Mouse (Mus musculus): ENCODE data around the gene Hnrnpl. TPM values are rescaled to one million over a fixed set of nuclear protein-coding genes. Genes with fewer than 3 reads are reported as not detected.

The Hnrnpl gene
- polyA plus RNA-seq, 1 experiment from 2014 or later: 331 TPM

DNA sequence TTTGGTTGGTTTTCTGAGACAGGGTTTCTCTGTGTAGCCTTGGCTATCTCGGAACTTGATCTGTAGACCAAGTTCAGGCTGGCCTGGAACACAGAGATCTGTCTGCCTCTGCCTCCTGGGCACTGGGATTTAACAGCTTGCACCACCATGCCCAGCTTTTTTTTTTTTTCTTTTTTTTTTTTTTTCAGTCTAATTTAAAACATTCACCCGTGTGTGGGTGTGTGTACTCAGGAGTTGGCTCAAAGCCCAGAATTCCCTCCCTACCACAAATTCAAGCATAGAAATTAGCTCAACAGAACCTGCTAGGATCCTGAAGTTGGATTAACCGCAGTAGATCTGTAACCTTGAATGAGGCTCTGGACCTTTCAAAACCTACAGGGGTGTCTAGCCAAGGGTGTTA lies 19.0 kb downstream of the Hnrnpl start:
- Histone ChIP-seq H3K27ac (ENCODE audit: low read depth, low read length) (no peak overlapping the region), H3K9me3 (ENCODE audit: control insufficient read depth, low read length) (no peaks in the 10 kb centered on the region), H3K4me3 (ENCODE audit: low read depth, low read length) (no peak overlapping the region), H3K36me3 (ENCODE audit: control insufficient read depth, insufficient read depth, low read length) (peaks cover 8% of the 10 kb centered on the region), H3K27me3 (ENCODE audit: control insufficient read depth, insufficient read depth, low read length) (no peaks in the 10 kb centered on the region), H3K9ac (ENCODE audit: low read length) (no peak overlapping the region), H3K4me1 (ENCODE audit: control insufficient read depth, insufficient read depth, low read length) (peaks cover 7% of the 10 kb centered on the region; the same call in 1 of the 2 replicates), H3K4me2 (no peak overlapping the region)
- ATAC-seq (ENCODE audit: low FRiP score) (no peak), DNase-seq (ENCODE audit: low spot score, missing footprints) (no peak)
- 81% methylated on average over 3 of the region's 3 CpGs for WGBS

DNA sequence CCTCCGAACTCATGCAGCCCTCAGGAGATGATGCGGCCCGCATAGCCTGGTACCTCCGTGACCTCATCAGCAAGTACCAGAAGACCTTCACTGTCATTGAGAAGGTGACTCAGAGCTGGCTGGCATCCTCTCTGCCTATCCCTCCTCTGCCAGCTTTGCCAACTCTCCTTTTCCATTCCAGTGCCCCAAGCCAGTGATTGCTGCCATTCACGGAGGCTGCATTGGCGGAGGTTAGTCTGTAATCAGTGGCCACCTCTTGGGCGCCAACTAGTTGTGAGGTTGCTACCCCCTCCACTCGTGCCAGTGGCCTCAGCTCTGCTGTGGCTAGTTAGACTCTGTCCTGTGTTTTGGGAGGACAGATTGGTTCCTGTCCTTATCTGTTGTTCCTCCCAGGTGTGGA lies 21.5 kb downstream of the Hnrnpl start:
- no peak for DNase-seq (ENCODE audit: low spot score, missing footprints)
- no peaks in the 10 kb centered on the region for H3K27me3 ChIP-seq (ENCODE audit: control insufficient read depth, insufficient read depth, low read length)
- no peak overlapping the region for H3K4me2 ChIP-seq
- no peak overlapping the region for H3K27ac ChIP-seq (ENCODE audit: low read depth, low read length)
- H3K36me3 ChIP-seq (ENCODE audit: control insufficient read depth, insufficient read depth, low read length): peaks cover 5% of the 10 kb centered on the region; the same call in 1 of the 2 replicates
- ATAC-seq (ENCODE audit: low FRiP score): no peak
- no peak overlapping the region for H3K4me3 ChIP-seq (ENCODE audit: low read depth, low read length)
- H3K4me1 ChIP-seq (ENCODE audit: control insufficient read depth, insufficient read depth, low read length): 0 out of 2 replicates have a peak, but pooled peaks cover 4% of the 10 kb centered on the region
- no peak overlapping the region for H3K9ac ChIP-seq (ENCODE audit: low read length)
- 90% methylated on average over 8 of the region's 8 CpGs for WGBS
- H3K9me3 ChIP-seq (ENCODE audit: control insufficient read depth, low read length): no peaks in the 10 kb centered on the region

DNA sequence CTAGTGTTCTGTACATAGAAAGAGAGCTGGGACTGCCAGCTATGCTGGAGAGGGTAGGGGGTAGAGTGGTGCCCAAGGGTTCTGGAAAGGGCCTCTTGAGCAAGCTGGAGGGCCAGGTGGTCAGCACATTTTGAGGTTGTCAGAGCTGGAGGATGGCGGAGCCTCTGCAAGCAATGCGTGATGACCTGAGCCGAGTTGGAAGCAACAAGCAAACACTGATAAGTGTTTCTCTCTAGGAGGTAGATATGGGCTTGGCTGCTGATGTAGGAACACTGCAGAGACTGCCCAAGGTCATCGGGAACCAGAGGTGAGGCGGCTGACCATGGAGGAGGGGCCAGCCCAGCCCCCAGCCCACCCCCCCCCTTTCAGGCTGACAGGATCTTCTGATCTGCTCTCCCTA lies 22.6 kb downstream of the Hnrnpl start:
- ATAC-seq (ENCODE audit: low FRiP score): no peak
- no peak for DNase-seq (ENCODE audit: low spot score, missing footprints)

DNA sequence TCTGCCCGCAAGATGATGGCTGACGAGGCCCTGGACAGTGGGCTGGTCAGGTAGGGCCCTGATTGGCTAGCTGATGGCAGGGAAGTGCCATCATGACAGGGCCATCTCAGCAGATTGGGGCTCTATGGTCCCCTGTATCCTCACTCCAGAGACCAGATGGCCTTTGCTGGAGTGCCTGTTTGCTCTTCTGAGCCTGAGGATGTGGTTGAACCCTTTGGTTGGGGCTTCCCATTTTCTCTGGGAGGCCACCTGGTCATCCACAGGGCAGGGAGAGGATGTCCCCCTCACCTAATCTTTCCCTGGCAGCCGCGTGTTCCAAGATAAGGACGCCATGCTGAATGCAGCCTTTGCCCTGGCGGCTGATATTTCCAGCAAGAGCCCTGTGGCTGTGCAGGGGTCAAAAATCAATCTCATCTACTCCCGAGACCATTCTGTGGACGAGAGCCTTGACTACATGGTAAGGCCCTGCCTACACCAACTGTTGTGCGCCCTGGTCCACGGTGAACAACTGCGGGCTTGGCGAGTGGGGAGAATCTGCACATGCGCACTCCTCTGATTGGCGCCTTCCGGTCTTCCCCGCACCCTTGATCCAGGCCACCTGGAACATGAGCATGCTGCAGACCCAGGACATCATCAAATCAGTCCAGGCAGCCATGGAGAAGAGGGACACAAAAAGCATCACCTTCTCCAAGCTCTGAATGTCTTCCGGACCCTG lies 23.2 kb downstream of the Hnrnpl start:
- H3K4me2 ChIP-seq: no peak overlapping the region
- ATAC-seq (ENCODE audit: low FRiP score) (no peak), DNase-seq (ENCODE audit: low spot score, missing footprints) (no peak)
- H3K27ac ChIP-seq (ENCODE audit: low read depth, low read length): no peak overlapping the region
- no peaks in the 10 kb centered on the region for H3K4me1 ChIP-seq (ENCODE audit: control insufficient read depth, insufficient read depth, low read length)
- H3K36me3 ChIP-seq (ENCODE audit: control insufficient read depth, insufficient read depth, low read length): peaks cover 5% of the 10 kb centered on the region; the same call in 1 of the 2 replicates
- no peaks in the 10 kb centered on the region for H3K9me3 ChIP-seq (ENCODE audit: control insufficient read depth, low read length)
- H3K27me3 ChIP-seq (ENCODE audit: control insufficient read depth, insufficient read depth, low read length): no peaks in the 10 kb centered on the region
- no peak overlapping the region for H3K9ac ChIP-seq (ENCODE audit: low read length)
- H3K4me3 ChIP-seq (ENCODE audit: low read depth, low read length): no peak overlapping the region
- whole genome bisulfite sequencing: 91% methylated on average over 17 of the region's 17 CpGs

More for the DNA sequence above, 22.6 kb downstream of the Hnrnpl start:
- no peak overlapping the region for H3K4me2 ChIP-seq
- WGBS: 91% methylated on average over 5 of the region's 5 CpGs
- peaks cover 5% of the 10 kb centered on the region; the same call in 1 of the 2 replicates for H3K36me3 ChIP-seq (ENCODE audit: control insufficient read depth, insufficient read depth, low read length)
- H3K27ac ChIP-seq (ENCODE audit: low read depth, low read length): no peak overlapping the region
- 0 out of 2 replicates have a peak, but pooled peaks cover 2% of the 10 kb centered on the region for H3K4me1 ChIP-seq (ENCODE audit: control insufficient read depth, insufficient read depth, low read length)
- H3K9me3 ChIP-seq (ENCODE audit: control insufficient read depth, low read length): no peaks in the 10 kb centered on the region
- no peaks in the 10 kb centered on the region for H3K27me3 ChIP-seq (ENCODE audit: control insufficient read depth, insufficient read depth, low read length)
- no peak overlapping the region for H3K4me3 ChIP-seq (ENCODE audit: low read depth, low read length)
- H3K9ac ChIP-seq (ENCODE audit: low read length): no peak overlapping the region

DNA sequence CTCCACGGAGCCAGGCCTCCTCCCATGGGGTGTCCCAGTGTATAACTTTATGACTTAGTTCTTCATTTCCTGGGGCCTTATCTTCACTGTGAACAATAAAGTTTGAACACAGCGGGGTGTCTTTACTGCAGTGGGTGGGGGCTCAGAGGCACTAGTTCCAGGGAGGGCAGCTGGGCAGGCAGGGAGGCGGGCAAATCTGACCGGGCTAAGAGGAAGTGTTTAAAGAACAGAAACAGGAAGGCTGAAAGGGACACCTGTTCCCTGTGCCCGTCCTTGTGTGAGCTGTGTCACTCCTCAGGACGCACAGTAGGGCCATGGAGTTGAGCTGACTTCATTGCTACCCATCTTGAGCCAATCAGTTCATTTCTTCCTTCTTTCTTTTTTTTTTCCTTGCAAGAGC lies 23.8 kb downstream of the Hnrnpl start:
- Histone ChIP-seq H3K36me3 (ENCODE audit: control insufficient read depth, insufficient read depth, low read length) (peaks cover 5% of the 10 kb centered on the region; the same call in 1 of the 2 replicates), H3K4me2 (no peak overlapping the region), H3K9me3 (ENCODE audit: control insufficient read depth, low read length) (no peaks in the 10 kb centered on the region), H3K4me1 (ENCODE audit: control insufficient read depth, insufficient read depth, low read length) (no peaks in the 10 kb centered on the region), H3K27me3 (ENCODE audit: control insufficient read depth, insufficient read depth, low read length) (no peaks in the 10 kb centered on the region), H3K27ac (ENCODE audit: low read depth, low read length) (no peak overlapping the region), H3K4me3 (ENCODE audit: low read depth, low read length) (no peak overlapping the region), H3K9ac (ENCODE audit: low read length) (no peak overlapping the region)
- DNase-seq (ENCODE audit: low spot score, missing footprints) (no peak), ATAC-seq (ENCODE audit: low FRiP score) (no peak)
- WGBS: 82% methylated on average over 6 of the region's 6 CpGs

DNA sequence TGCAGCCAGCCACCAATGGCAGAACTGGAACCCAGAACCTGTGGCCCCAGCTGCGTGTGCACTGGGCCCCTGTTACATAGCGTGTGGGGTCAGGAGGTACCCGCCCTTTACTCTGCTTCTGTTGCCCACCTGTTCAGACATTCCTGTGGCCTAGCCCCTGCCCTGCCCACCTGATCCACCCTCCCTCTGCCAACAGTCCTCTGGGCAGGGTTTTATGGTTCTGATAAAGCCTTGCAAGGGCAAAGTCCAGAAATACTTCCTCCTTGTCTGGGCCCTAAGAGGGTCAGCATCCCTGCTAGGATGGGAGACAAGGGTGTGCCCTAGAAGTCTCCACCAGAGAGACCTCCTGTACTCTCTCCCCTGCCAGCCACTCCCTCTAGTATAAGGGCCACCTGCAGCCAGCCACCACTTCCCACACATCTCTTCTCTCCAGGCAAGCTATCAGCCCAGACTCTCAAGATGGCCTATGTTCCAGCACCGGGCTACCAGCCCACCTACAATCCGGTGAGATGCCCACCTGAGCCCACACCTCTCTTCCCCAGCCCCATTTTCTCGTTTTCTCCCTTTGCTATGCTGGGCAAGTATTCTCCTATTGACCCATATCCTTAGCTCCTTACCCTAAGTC lies 25.5 kb downstream of the Hnrnpl start, which contains the start of gene Lgals4:
Gene Lgals4, plus strand, starts transcription at position 132 of the 625 bp plus-strand sequence.
- WGBS: 85% methylated on average over 6 of the region's 6 CpGs

DNA sequence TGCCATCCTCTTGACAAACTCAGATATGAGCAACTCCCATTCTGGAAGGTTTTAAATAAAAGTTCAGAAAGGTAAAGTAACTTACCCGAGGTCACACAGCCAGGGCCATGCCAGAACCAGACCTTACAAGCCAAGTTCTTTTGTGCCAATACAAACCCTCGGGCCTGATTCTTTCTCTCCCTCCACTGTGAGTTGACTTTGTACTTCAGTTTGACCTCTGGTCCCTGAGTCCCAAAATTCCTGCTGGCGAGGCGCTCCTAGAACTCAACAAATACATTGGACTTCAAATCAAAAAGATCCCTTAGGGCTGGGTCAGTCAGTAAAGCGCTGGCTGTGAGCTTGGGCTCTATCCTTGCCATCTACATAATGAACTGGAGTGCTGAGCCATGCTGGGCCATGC lies 28.6 kb downstream of the Hnrnpl start:
- Histone ChIP-seq H3K36me3 (ENCODE audit: control insufficient read depth, insufficient read depth, low read length) (no peaks in the 10 kb centered on the region), H3K9me3 (ENCODE audit: control insufficient read depth, low read length) (no peaks in the 10 kb centered on the region), H3K27ac (ENCODE audit: low read depth, low read length) (no peak overlapping the region), H3K4me2 (no peak overlapping the region), H3K9ac (ENCODE audit: low read length) (no peak overlapping the region), H3K4me1 (ENCODE audit: control insufficient read depth, insufficient read depth, low read length) (no peaks in the 10 kb centered on the region), H3K27me3 (ENCODE audit: control insufficient read depth, insufficient read depth, low read length) (no peaks in the 10 kb centered on the region), H3K4me3 (ENCODE audit: low read depth, low read length) (no peak overlapping the region)
- 82% methylated on average over 5 of the region's 5 CpGs for WGBS
- ATAC-seq (ENCODE audit: low FRiP score) (no peak), DNase-seq (ENCODE audit: low spot score, missing footprints) (no peak)

More for the DNA sequence above, 25.5 kb downstream of the Hnrnpl start, which contains the start of gene Lgals4:
- H3K36me3 ChIP-seq (ENCODE audit: control insufficient read depth, insufficient read depth, low read length): peaks cover 5% of the 10 kb centered on the region; the same call in 1 of the 2 replicates
- H3K27ac ChIP-seq (ENCODE audit: low read depth, low read length): no peak within 1 kb of the TSS
- no peak for DNase-seq (ENCODE audit: low spot score, missing footprints)
- H3K9me3 ChIP-seq (ENCODE audit: control insufficient read depth, low read length): no peaks in the 10 kb centered on the region
- H3K4me2 ChIP-seq: no peak within 1 kb of the TSS
- no peaks in the 10 kb centered on the region for H3K27me3 ChIP-seq (ENCODE audit: control insufficient read depth, insufficient read depth, low read length)
- no peaks in the 10 kb centered on the region for H3K4me1 ChIP-seq (ENCODE audit: control insufficient read depth, insufficient read depth, low read length)
- H3K4me3 ChIP-seq (ENCODE audit: low read depth, low read length): no peak within 1 kb of the TSS
- H3K9ac ChIP-seq (ENCODE audit: low read length): no peak within 1 kb of the TSS
- ATAC-seq (ENCODE audit: low FRiP score): no peak

DNA sequence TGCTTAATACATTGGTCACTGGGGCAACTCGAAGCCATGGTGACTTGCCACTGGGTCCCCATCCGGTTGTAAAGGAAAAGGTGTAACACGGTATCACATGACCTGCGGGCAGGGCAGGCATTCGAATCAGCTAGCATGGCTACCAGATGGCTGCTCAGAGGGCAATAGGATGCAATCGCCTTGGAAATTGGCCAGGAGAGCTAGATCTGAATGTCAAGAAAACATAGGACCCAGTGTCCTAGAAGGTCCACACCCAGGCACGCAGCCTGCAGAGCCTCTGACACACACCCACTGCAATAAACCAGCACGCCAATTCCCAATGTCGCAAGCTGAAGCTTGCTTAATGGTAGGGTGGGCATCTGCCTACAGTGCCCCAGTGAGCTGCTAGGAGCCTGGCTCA lies 30.0 kb downstream of the Hnrnpl start:
- Histone ChIP-seq H3K27me3 (ENCODE audit: control insufficient read depth, insufficient read depth, low read length) (no peaks in the 10 kb centered on the region), H3K36me3 (ENCODE audit: control insufficient read depth, insufficient read depth, low read length) (no peaks in the 10 kb centered on the region), H3K4me3 (ENCODE audit: low read depth, low read length) (no peak overlapping the region), H3K4me2 (no peak overlapping the region), H3K4me1 (ENCODE audit: control insufficient read depth, insufficient read depth, low read length) (no peaks in the 10 kb centered on the region), H3K27ac (ENCODE audit: low read depth, low read length) (no peak overlapping the region), H3K9ac (ENCODE audit: low read length) (no peak overlapping the region), H3K9me3 (ENCODE audit: control insufficient read depth, low read length) (no peaks in the 10 kb centered on the region)
- ATAC-seq (ENCODE audit: low FRiP score) (no peak), DNase-seq (ENCODE audit: low spot score, missing footprints) (no peak)
- 89% methylated on average over 9 of the region's 9 CpGs for WGBS

DNA sequence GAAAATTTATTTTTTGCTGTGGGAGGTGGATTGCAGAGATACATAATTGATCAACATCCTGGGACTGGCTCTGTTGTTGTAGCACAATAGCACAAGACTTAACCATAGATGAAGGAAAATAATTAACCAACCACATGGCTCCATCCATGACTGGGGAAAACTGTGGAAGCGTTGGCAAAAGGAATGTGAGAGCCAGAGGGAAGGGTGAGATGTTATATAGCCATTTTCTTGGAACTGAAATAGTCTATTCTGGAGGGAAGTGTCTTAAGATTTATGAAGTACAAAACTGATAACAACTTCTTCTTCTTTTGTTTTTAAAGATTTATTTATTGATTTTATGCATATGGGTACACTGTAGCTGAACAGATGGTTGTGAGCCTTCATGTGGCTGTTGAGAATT lies 38.9 kb downstream of the Hnrnpl start:
- ATAC-seq (ENCODE audit: low FRiP score) (no peak), DNase-seq (ENCODE audit: low spot score, missing footprints) (no peak)
- H3K9me3 ChIP-seq (ENCODE audit: control insufficient read depth, low read length): no peaks in the 10 kb centered on the region
- H3K4me2 ChIP-seq: no peak overlapping the region
- H3K27me3 ChIP-seq (ENCODE audit: control insufficient read depth, insufficient read depth, low read length): no peaks in the 10 kb centered on the region
- no peak overlapping the region for H3K9ac ChIP-seq (ENCODE audit: low read length)
- no peak overlapping the region for H3K27ac ChIP-seq (ENCODE audit: low read depth, low read length)
- H3K4me1 ChIP-seq (ENCODE audit: control insufficient read depth, insufficient read depth, low read length): no peaks in the 10 kb centered on the region
- H3K36me3 ChIP-seq (ENCODE audit: control insufficient read depth, insufficient read depth, low read length): no peaks in the 10 kb centered on the region
- WGBS: 93% methylated on average over 1 of the region's 1 CpGs
- no peak overlapping the region for H3K4me3 ChIP-seq (ENCODE audit: low read depth, low read length)

All from midbrain, embryonic 11.5 days (tissue).